Mouse (Mus musculus) adrenal gland, adult 8-10 months (tissue): ENCODE measurements at regions not wholly inside any gene's neighbourhood (a gene's known extent, or its start where the extent isn't known, plus 50 kb on each side); places are given as distances from the start of the nearest gene placed in this dataset.

Source experiments
- DNase-seq: peaks from one replicate; pipeline ENCODE4 v3.0.0; 2022

GRCm38 (mm10) chr6:99936716-99937115, 210.5 kb upstream of the Prok2 start:
- DNase-seq, result no peak

GRCm38 (mm10) chr6:99935373-99935772, 209.2 kb upstream of the Prok2 start:
- no peak for DNase-seq

GRCm38 (mm10) chr6:99934394-99934793, 208.2 kb upstream of the Prok2 start:
- DNase-seq, result no peak

GRCm38 (mm10) chr6:99933404-99933803, 207.2 kb upstream of the Prok2 start:
- DNase-seq, result no peak

GRCm38 (mm10) chr6:99932923-99933322, 206.7 kb upstream of the Prok2 start:
- DNase-seq, result no peak

GRCm38 (mm10) chr6:99932405-99932804, 206.2 kb upstream of the Prok2 start:
- no peak for DNase-seq

- no peak for DNase-seq
These were observed 205.4 kb upstream of the Prok2 start for GRCm38 (mm10) chr6:99931588-99931987.

- DNase-seq, result no peak
These were observed 204.1 kb upstream of the Prok2 start for GRCm38 (mm10) chr6:99930316-99930715.

GRCm38 (mm10) chr6:99927933-99928555, 201.9 kb upstream of the Prok2 start:
- no peak for DNase-seq

GRCm38 (mm10) chr6:99924181-99924580, 198.0 kb upstream of the Prok2 start:
- DNase-seq, result no peak

GRCm38 (mm10) chr6:99921966-99922365, 195.8 kb upstream of the Prok2 start:
- no peak for DNase-seq

- peak; percentile 22 for DNase-seq
These were observed 193.8 kb upstream of the Prok2 start for GRCm38 (mm10) chr6:99919816-99920562.

- DNase-seq, result no peak
These were observed 192.2 kb upstream of the Prok2 start for GRCm38 (mm10) chr6:99918351-99918750.

- no peak for DNase-seq
These were observed 183.7 kb upstream of the Prok2 start for GRCm38 (mm10) chr6:99909921-99910320.

- peak; percentile 47 for DNase-seq
These were observed 183.3 kb upstream of the Prok2 start for GRCm38 (mm10) chr6:99909459-99909858.

- DNase-seq, result peak; percentile 44
These were observed 181.9 kb upstream of the Prok2 start for GRCm38 (mm10) chr6:99908066-99908465.

- no peak for DNase-seq
These were observed 179.0 kb upstream of the Prok2 start for GRCm38 (mm10) chr6:99905194-99905593.

GRCm38 (mm10) chr6:99904607-99905006, 178.4 kb upstream of the Prok2 start:
- no peak for DNase-seq

- peak; percentile 41 for DNase-seq
These were observed 177.9 kb upstream of the Prok2 start for GRCm38 (mm10) chr6:99904044-99904443.

- no peak for DNase-seq
These were observed 175.4 kb upstream of the Prok2 start for GRCm38 (mm10) chr6:99901564-99901963.

GRCm38 (mm10) chr6:99901146-99901545, 175.0 kb upstream of the Prok2 start:
- DNase-seq, result no peak

GRCm38 (mm10) chr6:99899704-99900103, 173.5 kb upstream of the Prok2 start:
- DNase-seq, result no peak

- no peak for DNase-seq
These were observed 171.9 kb upstream of the Prok2 start for GRCm38 (mm10) chr6:99898077-99898476.

- no peak for DNase-seq
These were observed 169.4 kb upstream of the Prok2 start for GRCm38 (mm10) chr6:99895558-99895957.
